Mouse (Mus musculus) liver, embryonic 14.5 days (tissue): ENCODE data around the gene Coq8b. TPM values are rescaled to one million over a fixed set of nuclear protein-coding genes. Genes with fewer than 3 reads are reported as not detected.

ENCODE experiments used
- ATAC-seq: fragments of 200-750 bp; cut with Nextera tagmentation; 2 replicates; pipeline ENCODE4 v1.8.0; 2017; ENCODE audit warnings: moderate number of reproducible peaks, mild to moderate bottlenecking, moderate library complexity; ENCODE audit not compliant: insufficient read depth
- DNase-seq, 3 experiments: peaks; one replicate each; pipeline ENCODE4 v3.0.0-alpha.2; 2012 to 2013; ENCODE audit warnings: low read depth in 3 of 3, low spot score in 3 of 3
- H3K27ac ChIP-seq: fragments of 300-500 bp; sonication (generic); 2 replicates; pipeline ENCODE4 v1.5.1; 2014; ENCODE audit warnings: moderate library complexity, mild to moderate bottlenecking, control low read depth, inconsistent platforms
- H3K27me3 ChIP-seq: fragments of 300-500 bp; sonication (generic); 2 replicates; pipeline ENCODE4 v1.6.1; 2014; ENCODE audit warnings: mild to moderate bottlenecking, low read length, moderate library complexity; ENCODE audit not compliant: control insufficient read depth, insufficient read depth
- H3K36me3 ChIP-seq: fragments of 300-500 bp; sonication (generic); replicated peaks from 2 replicates; pipeline ENCODE4 v1.6.1; 2014; ENCODE audit warnings: low read depth; ENCODE audit not compliant: control insufficient read depth, insufficient read depth
- H3K4me1 ChIP-seq, 2 experiments: fragments of 200-500 bp in 1 of 2; fragments of 300-500 bp in 1 of 2; sonication (generic) in 1 of 2; replicated peaks; 2 replicates each; pipeline ENCODE4 v1.6.1; 2012 to 2014; ENCODE audit warnings: antibody characterized with exemption in 1 of 2, inconsistent platforms in 1 of 2, low read length in 1 of 2; ENCODE audit not compliant: control insufficient read depth in 2 of 2, insufficient read depth in 2 of 2
- H3K4me2 ChIP-seq: fragments of 300-500 bp; sonication (generic); 2 replicates; pipeline ENCODE4 v1.6.1; 2014; ENCODE audit warnings: low read depth, mild to moderate bottlenecking, control low read depth, moderate library complexity
- H3K4me3 ChIP-seq, 2 experiments: fragments of 200-500 bp in 1 of 2; fragments of 300-500 bp in 1 of 2; sonication (generic) in 1 of 2; 2 replicates each; pipeline ENCODE4 v1.5.1; 2012 to 2014; ENCODE audit warnings: low read depth in 2 of 2, low read length in 2 of 2, mild to moderate bottlenecking in 2 of 2, control low read depth in 1 of 2, inconsistent platforms in 1 of 2, moderate library complexity in 1 of 2; ENCODE audit not compliant: insufficient read depth in 1 of 2
- H3K9ac ChIP-seq: fragments of 300-500 bp; sonication (generic); replicated peaks from 2 replicates; pipeline ENCODE4 v1.6.1; 2014; ENCODE audit warnings: mild to moderate bottlenecking, control low read depth, moderate library complexity
- H3K9me3 ChIP-seq: fragments of 300-500 bp; sonication (generic); 2 replicates; pipeline ENCODE4 v1.6.1; 2016; ENCODE audit warnings: low read length, mixed read lengths; ENCODE audit not compliant: control insufficient read depth
- CTCF ChIP-seq: IDR thresholded peaks from 2 replicates; pipeline ENCODE4 v1.5.1; 2016; ENCODE audit warnings: antibody characterized with exemption, low read depth, control low read depth
- EP300 ChIP-seq: IDR thresholded peaks from 2 replicates; pipeline ENCODE4 v1.6.1; 2016; ENCODE audit warnings: antibody characterized with exemption, low read depth
- WGBS: fragments of 180-500 bp; shearing (Covaris S2); extraction: QIAGEN DNeasy Blood & Tissue Kit; methylation state at CpG from one replicate; pipeline ENCODE4 v1.1.7; 2014; ENCODE audit not compliant: insufficient replicate concordance; 5-methylcytosine and 5-hydroxymethylcytosine counted together
- polyA plus RNA-seq, 2 experiments: library from polyadenylated mRNA; depleted of rRNA in 1 of 2; stranded (reverse) in 1 of 2; unstranded in 1 of 2; fragments of >200 nt; fragmentation: Nextera tagmentation in 1 of 2; extraction: Ambion mirVana in 1 of 2; gene quantifications; 2 replicates each; pipeline versions ENCODE4 v1.2.1 to v1.2.3; 2012 to 2014

Coq8b gene
- polyA plus RNA-seq, 2 experiments = 9.3 to 17.7 TPM

DNA sequence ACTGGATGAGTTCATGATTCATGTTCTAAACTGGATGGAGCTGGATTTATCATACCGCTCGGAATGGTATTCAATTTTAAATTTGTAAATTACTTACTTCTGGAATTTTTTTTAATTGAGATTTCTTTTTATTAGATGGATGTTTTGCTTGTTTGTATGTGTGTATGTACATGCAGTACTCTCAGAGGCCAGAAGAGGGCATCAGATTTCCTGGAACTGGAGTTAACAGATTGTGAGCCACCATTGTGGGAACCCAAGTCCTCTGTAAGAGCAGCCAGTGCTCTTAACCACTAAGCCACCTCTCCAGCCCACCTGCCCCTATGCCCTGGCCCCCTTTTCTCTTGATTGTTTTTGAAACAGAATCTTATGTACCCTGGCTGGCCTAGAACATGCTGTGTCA lies 16.3 kb downstream of the Coq8b start:
- Histone ChIP-seq H3K36me3 (no peaks in the 10 kb centered on the region), H3K9me3 (no peaks in the 10 kb centered on the region), H3K27ac (no peak overlapping the region), H3K4me2 (no peak overlapping the region), H3K4me1 (peaks cover 2 to 3% of the 10 kb centered on the region in 2 experiments; a peak in 2 of 4 replicates), H3K9ac (no peak overlapping the region), H3K4me3 (no peak overlapping the region), H3K27me3 (no peaks in the 10 kb centered on the region)
- ATAC-seq (no peak), DNase-seq (no peak)
- TF ChIP-seq EP300 (no peak), CTCF (peak; percentile 68)
- 70% methylated on average over 2 of the region's 2 CpGs for WGBS

DNA sequence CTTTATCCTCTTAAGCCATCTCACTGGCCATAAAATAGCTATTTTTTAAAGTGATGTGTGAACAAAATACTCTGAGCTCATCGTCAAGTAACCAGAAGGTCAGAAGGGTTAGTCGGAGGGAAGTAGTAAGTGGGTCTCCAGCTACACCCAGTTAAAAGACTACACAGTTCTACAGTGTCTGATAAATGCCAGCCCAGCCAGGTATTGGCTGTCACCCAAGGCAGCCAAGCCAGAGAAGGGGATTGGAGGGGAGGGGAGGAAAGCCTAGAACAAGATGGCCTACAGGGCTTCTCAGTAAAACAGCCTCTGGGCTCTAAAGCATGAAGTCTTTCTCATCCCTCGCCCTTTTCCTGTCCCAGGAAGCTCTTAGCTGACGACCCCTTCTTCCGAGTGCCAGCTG lies 17.1 kb downstream of the Coq8b start:
- Histone ChIP-seq H3K36me3 (no peaks in the 10 kb centered on the region), H3K27me3 (no peaks in the 10 kb centered on the region), H3K9me3 (no peaks in the 10 kb centered on the region), H3K4me3 (no peak overlapping the region), H3K9ac (no peak overlapping the region), H3K27ac (no peak overlapping the region), H3K4me2 (no peak overlapping the region), H3K4me1 (peaks cover 3 to 8% of the 10 kb centered on the region in 2 experiments; a peak in 2 of 4 replicates)
- no peak for ATAC-seq
- WGBS = 73% methylated on average over 5 of the region's 5 CpGs
- no peak for DNase-seq
- TF ChIP-seq EP300 (no peak), CTCF (no peak)

DNA sequence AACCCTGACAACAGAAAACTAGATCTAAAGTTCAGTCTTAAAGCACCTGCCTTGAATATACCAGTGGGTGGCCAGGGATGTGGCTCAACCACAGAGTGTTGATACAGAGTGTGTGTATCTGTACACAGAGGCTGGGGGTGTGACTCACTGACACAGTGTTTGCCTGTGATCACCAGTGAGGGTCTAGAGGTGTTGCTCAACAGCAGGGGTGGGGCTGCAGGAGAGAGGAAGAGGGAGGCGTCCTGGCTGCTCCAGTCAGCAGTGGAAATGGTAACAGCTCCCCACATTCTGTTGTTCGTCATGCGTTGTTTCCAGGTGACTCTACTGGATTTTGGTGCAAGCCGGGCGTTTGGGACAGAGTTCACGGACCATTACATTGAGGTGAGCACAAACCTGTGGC lies 19.1 kb downstream of the Coq8b start:
- TF ChIP-seq CTCF = no peak
- TF ChIP-seq EP300 = no peak

DNA sequence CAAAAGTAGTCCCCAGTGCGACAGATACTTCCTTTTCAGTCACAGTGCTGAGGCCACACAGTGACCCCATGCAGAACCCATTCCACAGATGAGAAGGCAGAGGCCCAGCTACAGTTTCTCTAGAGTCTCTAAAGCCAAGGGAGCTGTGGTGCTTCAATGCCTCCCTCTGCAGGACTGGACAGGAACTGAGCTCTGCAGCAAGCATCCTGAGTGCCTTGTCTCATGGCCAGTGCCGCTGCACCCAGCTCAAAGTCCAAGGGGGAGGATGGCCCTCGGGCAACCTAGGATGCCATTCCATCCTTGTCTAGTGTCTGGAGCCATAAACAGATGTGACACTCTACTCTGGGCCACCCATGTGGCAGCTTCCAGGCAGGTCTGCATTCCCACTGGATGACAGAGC lies 22.9 kb downstream of the Coq8b start:
- TF ChIP-seq CTCF (peak; percentile 70), EP300 (no peak)
- Histone ChIP-seq H3K4me3 (no peak overlapping the region), H3K9ac (no peak overlapping the region), H3K27ac (no peak overlapping the region), H3K4me1 (peaks cover 3 to 10% of the 10 kb centered on the region in 2 experiments; a peak in 3 of 4 replicates), H3K4me2 (no peak overlapping the region), H3K36me3 (no peaks in the 10 kb centered on the region), H3K27me3 (no peaks in the 10 kb centered on the region), H3K9me3 (no peaks in the 10 kb centered on the region)
- WGBS = 73% methylated on average over 3 of the region's 3 CpGs
- DNase-seq (no peak), ATAC-seq (no peak)

More for the DNA sequence above, 19.1 kb downstream of the Coq8b start:
- Histone ChIP-seq H3K27me3 (no peaks in the 10 kb centered on the region), H3K9ac (no peak overlapping the region), H3K4me3 (peak overlapping the region; percentile 28 to 31; a peak in 2 of 4 replicates), H3K4me2 (peak overlapping the region; percentile 33; the same call in 1 of the 2 replicates), H3K9me3 (no peaks in the 10 kb centered on the region), H3K4me1 (peaks cover 3 to 8% of the 10 kb centered on the region in 2 experiments; a peak in 2 of 4 replicates), H3K27ac (no peak overlapping the region), H3K36me3 (no peaks in the 10 kb centered on the region)
- peak; percentile 78 for ATAC-seq
- 50% methylated on average over 6 of the region's 6 CpGs for WGBS
- no peak for DNase-seq

DNA sequence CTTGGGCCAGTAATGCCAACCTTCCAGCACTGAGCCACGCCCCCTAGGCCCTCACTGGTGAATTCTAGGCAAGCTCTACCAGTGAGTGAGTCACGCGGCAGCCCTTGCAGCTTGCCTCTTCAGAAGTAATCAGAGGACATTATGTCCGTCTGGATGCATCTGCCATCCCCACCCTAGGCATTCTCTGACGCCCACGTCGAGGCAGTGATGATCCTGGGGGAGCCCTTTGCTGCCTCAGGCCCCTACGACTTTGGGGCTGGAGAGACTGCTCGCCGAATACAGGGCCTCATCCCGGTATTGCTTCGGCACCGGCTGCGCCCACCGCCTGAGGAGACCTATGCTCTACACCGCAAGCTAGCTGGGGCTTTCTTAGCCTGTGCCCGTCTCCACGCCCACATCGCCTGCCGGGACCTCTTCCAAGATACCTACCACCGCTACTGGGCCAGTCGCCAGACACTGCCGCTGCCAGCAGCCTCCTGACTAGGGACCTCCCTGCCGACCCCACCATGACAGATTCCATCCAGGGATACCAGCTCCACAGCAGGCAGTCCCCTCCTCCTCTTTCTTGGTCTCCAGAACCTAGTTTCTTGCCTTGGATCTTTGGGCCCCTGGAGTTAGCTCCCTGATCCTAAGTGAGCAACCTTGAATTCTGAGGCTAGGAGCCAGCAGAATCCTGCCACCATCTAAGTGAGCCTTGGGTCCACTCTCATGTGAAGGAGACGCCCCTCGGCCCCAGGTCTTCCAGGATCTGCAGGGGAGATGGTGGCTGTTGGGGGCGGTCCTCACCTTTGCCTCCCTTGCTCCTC lies 24.4 kb downstream of the Coq8b start:
- Histone ChIP-seq H3K4me3 (no peak overlapping the region), H3K9me3 (no peaks in the 10 kb centered on the region), H3K27ac (no peak overlapping the region), H3K36me3 (no peaks in the 10 kb centered on the region), H3K4me1 (peaks cover 0 to 9% of the 10 kb centered on the region in 2 experiments; a peak in 2 of 4 replicates), H3K27me3 (no peaks in the 10 kb centered on the region), H3K4me2 (peak overlapping the region; percentile 99; the same call in 1 of the 2 replicates), H3K9ac (no peak overlapping the region)
- ATAC-seq (no peak), DNase-seq (no peak)
- 63% methylated on average over 27 of the region's 27 CpGs for WGBS
- no peak for TF ChIP-seq CTCF
- no peak for TF ChIP-seq EP300
